Comparison of ENCODE assay signal across 1 mouse cellular context in the genomic region with DNA sequence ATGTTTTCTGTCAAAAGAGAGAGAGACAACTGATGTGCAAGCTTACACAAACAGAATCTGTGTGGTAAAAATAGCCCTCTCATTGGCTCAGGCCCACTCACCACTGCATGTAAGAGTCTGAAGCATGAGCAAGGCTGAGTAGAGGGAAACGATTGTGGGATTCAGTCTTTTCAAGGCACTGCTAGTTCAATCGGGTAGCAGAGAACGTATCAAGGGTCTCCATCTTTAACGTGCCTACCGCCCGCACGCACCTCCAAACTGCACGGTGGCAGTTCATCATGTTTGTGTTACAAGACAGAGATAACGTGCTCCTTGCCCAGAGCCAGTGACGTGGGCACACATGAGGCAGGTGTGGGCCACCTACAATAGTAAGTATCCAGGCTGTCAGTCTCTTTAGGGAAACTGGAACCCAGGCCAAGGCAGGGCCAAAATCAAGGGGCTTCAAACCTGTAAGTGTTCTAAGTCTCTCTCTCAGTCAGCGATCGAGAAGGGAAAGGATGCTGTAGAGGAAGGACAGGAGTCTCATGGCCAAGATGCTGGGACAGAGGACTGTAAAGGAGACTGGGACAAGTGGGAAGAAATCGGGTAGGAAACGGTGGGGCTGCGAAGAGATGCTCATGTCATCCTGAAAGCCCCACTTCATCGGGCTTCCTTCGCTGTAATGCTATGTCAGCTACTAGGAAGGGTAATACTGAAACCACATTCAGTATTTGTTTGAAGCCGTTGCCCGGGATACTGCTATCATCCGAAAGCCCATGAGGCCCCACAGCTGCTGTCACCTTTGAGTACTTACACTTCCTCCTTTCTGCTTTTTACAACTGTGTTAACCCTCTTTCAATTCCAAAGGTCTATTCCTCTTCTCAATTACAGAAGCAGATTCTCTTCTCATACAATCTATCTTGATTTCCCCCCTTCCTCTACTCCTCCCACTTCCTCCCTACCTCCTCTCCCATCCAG.
A peak's percentile ranks its signal among the peaks of the same experiment; 100 is the strongest.
TF ChIP-seq lines count a peak whose summit lies in the region.

No protein-coding gene starts in this region.

TF ChIP-seq in MEL, 35 proteins besides CTCF, POLR2A, EP300 and RAD21 (continued from another document):
- TF ChIP-seq MXI1 (IDR thresholded peaks at IDR 0.05; ENCODE audit: low read depth, low read length), result peak; percentile 96
- peak; percentile 63; the same call in 1 of the 2 replicates for TF ChIP-seq ELF1 (IDR thresholded peaks at IDR 0.05; ENCODE audit: low read depth, low read length)
- peak; percentile 28; the same call in 1 of the 2 replicates for TF ChIP-seq TAL1 (IDR thresholded peaks at IDR 0.05; ENCODE audit: low read length)
- peak; percentile 96 for TF ChIP-seq ETS1 (IDR thresholded peaks at IDR 0.05; ENCODE audit: low read depth, low read length)
- TF ChIP-seq JUND (IDR thresholded peaks at IDR 0.05; ENCODE audit: low read depth, low read length), result no peak
- no peak for TF ChIP-seq SMC3 (IDR thresholded peaks at IDR 0.05; ENCODE audit: low read depth, low read length)
- no peak for TF ChIP-seq NELFE (IDR thresholded peaks at IDR 0.05; ENCODE audit: low read depth, low read length)
- TF ChIP-seq NRF1 (IDR thresholded peaks at IDR 0.05; ENCODE audit: insufficient read depth, low read depth, low read length, poor library complexity, severe bottlenecking), result no peak
- TF ChIP-seq MAX (IDR thresholded peaks at IDR 0.05; ENCODE audit: low read length), result peak; percentile 79
- TF ChIP-seq GABPA (IDR thresholded peaks at IDR 0.05; ENCODE audit: low read depth, low read length), result no peak
- no peak for TF ChIP-seq POLR2AphosphoS5 (IDR thresholded peaks at IDR 0.05; ENCODE audit: borderline replicate concordance, low read depth, low read length)
- TF ChIP-seq RCOR1 (IDR thresholded peaks at IDR 0.05; ENCODE audit: low read depth, low read length), result peak; percentile 31; the same call in 1 of the 2 replicates
- no peak for TF ChIP-seq USF1 (IDR thresholded peaks at IDR 0.05; ENCODE audit: low read depth, low read length)
- TF ChIP-seq CHD1 (IDR thresholded peaks at IDR 0.05; ENCODE audit: low read depth, low read length), result no peak
- TF ChIP-seq ZNF384 (IDR thresholded peaks at IDR 0.05; ENCODE audit: low read depth, low read length), result no peak
- TF ChIP-seq MEF2A (IDR thresholded peaks at IDR 0.05; ENCODE audit: extremely low read depth, insufficient replicate concordance, low read depth, low read length, poor library complexity, severe bottlenecking), result no peak
- peak; percentile 20; the same call in 1 of the 2 replicates for TF ChIP-seq TBP (IDR thresholded peaks at IDR 0.05; ENCODE audit: low read depth, low read length)
